Mouse (Mus musculus): ENCODE measurements around the gene Myo15b.

- TF ChIP-seq EP300 (IDR thresholded peaks at IDR 0.05; ENCODE audit: low read depth): no peak
- no peak for TF ChIP-seq CTCF (IDR thresholded peaks at IDR 0.05; ENCODE audit: low read depth)
Observed at GRCm38 (mm10) chr11:115830550-115831325, 27.5 kb upstream of the Myo15b start.

Data from liver, embryonic 14.5 days (tissue).